In the genomic region with DNA sequence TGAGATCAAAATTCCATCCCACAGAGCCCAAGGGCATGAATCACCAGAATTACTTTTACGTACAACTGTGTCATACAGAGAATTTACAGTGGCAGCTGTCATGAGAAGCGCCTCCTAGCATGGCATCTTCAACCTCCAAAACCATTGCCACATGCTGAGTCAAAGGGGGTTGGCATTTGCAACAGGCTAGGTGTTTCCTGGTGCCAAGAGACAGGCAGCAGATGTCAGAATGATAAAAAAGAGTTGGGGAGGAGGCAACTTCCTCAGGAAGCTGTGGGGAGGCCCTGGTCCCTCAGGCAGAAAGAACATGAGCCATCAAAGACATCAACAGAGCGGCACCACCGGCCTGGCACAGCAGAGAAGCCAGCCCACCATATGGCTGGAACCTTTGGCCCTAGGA, we compare ENCODE assay signal across 10 mouse cellular contexts.
A peak's percentile ranks its signal among the peaks of the same experiment; 100 is the strongest.
DNase-seq lines count a peak whose midpoint lies in the region; ATAC-seq and TF ChIP-seq lines count a peak whose summit lies in the region.
"Had no signal": no experiment of that assay in that cellular context is flagged by ENCODE, and none has a peak within 500 bp of the region (broad histone marks: within the 10 kb centered on the region; RNA-seq: fewer than 3 reads in every experiment).

No protein-coding gene starts in this region.

- peak; percentile 87 for ATAC-seq in megakaryocyte, adult 5-6 weeks (ENCODE audit: poor library complexity, severe bottlenecking)

- intact Hi-C loops in left cerebral cortex, adult 2 months (cut with DNase I): no loop called here
- intact Hi-C loops in left cerebral cortex, postnatal 36 days (cut with DNase I): no loop called here
- intact Hi-C loops in left cerebral cortex, postnatal 25 days (cut with DNase I): no loop called here

- H3K27ac ChIP-seq in left cerebral cortex, adult 2 months: peak overlapping the region; percentile 38
- H3K27ac ChIP-seq: limb, embryonic 15.5 days had no signal

- DNase-seq in left cerebral cortex, adult 2 months (ENCODE audit: extremely low spot score in 1 of 2, low spot score in 2 of 2): no peak
- no peak for DNase-seq in left cerebral cortex, postnatal 36 days (ENCODE audit: low spot score in 2 of 2)
- peak; percentile 71 for DNase-seq in brain, adult 2 months (ENCODE audit: low read depth, low spot score)
- peak; percentile 78 for DNase-seq in thymus, postnatal 25 days
- no peak for DNase-seq in gastrocnemius, postnatal 10 days
- DNase-seq in left cerebral cortex, postnatal 25 days (ENCODE audit: low spot score in 2 of 2): no peak
- no peak for DNase-seq in ovary, adult 18-20 months (ENCODE audit: low spot score)
- DNase-seq: heart, postnatal 10 days had no signal

- no peak for TF ChIP-seq CTCF in left cerebral cortex, adult 2 months (IDR thresholded peaks at IDR 0.05)

- no peak overlapping the region for H3K4me3 ChIP-seq in left cerebral cortex, adult 2 months
- H3K4me3 ChIP-seq: limb, embryonic 15.5 days had no signal

Comparison
In these comparisons a context has a peak if more than half of its experiments do, and no peak if none do; other contexts are left out.
1. DNase-seq: peak in brain, adult 2 months (single experiment) and thymus, postnatal 25 days (single experiment); none in left cerebral cortex, adult 2 months (0 of 2), left cerebral cortex, postnatal 36 days (0 of 2), gastrocnemius, postnatal 10 days (single experiment), left cerebral cortex, postnatal 25 days (0 of 2) and ovary, adult 18-20 months (single experiment).